8 mouse cellular contexts compared by ENCODE assay signal in the genomic region with DNA sequence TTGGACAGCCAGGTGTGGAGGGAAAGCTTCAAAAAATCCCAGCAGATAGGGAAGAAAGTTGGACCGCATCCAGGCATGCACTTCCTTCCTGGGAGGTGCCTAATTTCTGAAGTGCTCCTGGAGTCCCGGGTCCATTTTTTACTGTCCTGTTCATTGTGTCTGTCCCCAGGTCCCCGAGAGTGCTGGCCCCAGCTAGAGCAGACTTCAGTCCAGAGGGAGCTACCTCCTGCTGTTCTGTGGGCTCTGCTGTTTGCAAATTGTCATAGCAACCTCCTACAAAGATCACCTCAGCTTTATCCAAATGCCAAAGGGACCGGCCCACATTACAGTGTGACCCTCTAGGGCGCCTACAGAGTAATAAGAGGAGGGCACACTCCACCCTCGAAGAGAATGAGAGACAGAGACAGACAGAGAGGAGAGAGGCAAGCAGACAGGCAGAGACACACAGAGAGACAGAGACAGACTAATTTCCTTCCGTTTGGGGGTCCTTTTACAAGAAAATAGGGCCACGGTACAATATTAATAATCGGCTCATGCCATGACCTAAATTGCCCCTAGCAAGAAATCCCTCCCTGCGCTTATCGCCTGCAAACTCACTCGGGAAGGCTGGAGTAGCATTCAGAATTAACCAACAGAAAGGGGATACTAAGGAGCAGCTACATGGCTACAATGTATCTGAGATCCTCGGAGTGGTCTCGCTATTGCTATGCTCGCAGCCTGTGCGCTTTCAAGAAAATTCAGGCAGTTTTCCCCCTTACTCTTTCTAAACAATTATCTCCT. TPM values are rescaled to one million over a fixed set of nuclear protein-coding genes. Genes with fewer than 3 reads are reported as not detected.
A peak's percentile ranks its signal among the peaks of the same experiment; 100 is the strongest.
DNase-seq lines count a peak whose midpoint lies in the region; ATAC-seq lines count a peak whose summit lies in the region.

Gene Dyrk2 (minus strand): TSS at position 9 of the 780 bp plus-strand sequence.

- H3K4me1 ChIP-seq in limb, embryonic 12.5 days (replicated peaks): peaks cover 24% of the 10 kb centered on the region
- H3K4me1 ChIP-seq in midbrain, embryonic 14.5 days (ENCODE audit: control insufficient read depth, insufficient read depth, low read length): peaks cover 26% of the 10 kb centered on the region

- no peak for DNase-seq in urinary bladder, adult 2 months (ENCODE audit: low spot score)
- DNase-seq in urinary bladder, postnatal 4 days (ENCODE audit: low spot score in 2 of 2): no peak
- peak; percentile 72 to 78 for DNase-seq in cerebellum, postnatal 10 days
- DNase-seq in gastrocnemius, postnatal 25 days: no peak
- peak; percentile 60 for DNase-seq in induced T-regulatory cell, adult 2 months (ENCODE audit: low read depth)
- peak; percentile 63 for DNase-seq in midbrain, embryonic 14.5 days
- no peak for DNase-seq in right cerebral cortex, postnatal 14 days

- no peaks in the 10 kb centered on the region for H3K9me3 ChIP-seq in limb, embryonic 12.5 days
- H3K9me3 ChIP-seq in midbrain, embryonic 14.5 days (ENCODE audit: control insufficient read depth, low read length): no peaks in the 10 kb centered on the region

- WGBS in limb, embryonic 12.5 days: 6% methylated on average over 16 of the region's 16 CpGs
- WGBS in midbrain, embryonic 14.5 days: 5% methylated on average over 16 of the region's 16 CpGs

- no peak for ATAC-seq in limb, embryonic 12.5 days (ENCODE audit: insufficient number of reproducible peaks, insufficient read depth, low FRiP score, low TSS enrichment, low read depth)
- no peak; the same call in 1 of the 2 replicates for ATAC-seq in midbrain, embryonic 14.5 days (ENCODE audit: low FRiP score, low TSS enrichment)

- no peaks in the 10 kb centered on the region; the same call in 1 of the 2 replicates for H3K27me3 ChIP-seq in limb, embryonic 12.5 days
- no peaks in the 10 kb centered on the region for H3K27me3 ChIP-seq in midbrain, embryonic 14.5 days (ENCODE audit: control insufficient read depth, insufficient read depth, low read length)

- H3K9ac ChIP-seq in limb, embryonic 12.5 days (replicated peaks): peak within 1 kb of the TSS; percentile 99
- peak within 1 kb of the TSS; percentile 97 for H3K9ac ChIP-seq in midbrain, embryonic 14.5 days (replicated peaks; ENCODE audit: low read length)

- peak within 1 kb of the TSS; percentile 93 for H3K4me2 ChIP-seq in limb, embryonic 12.5 days
- peak within 1 kb of the TSS; percentile 95 for H3K4me2 ChIP-seq in midbrain, embryonic 14.5 days (ENCODE audit: low read length)

- peak within 1 kb of the TSS; percentile 98 for H3K27ac ChIP-seq in limb, embryonic 12.5 days
- peak within 1 kb of the TSS; percentile 97 for H3K27ac ChIP-seq in midbrain, embryonic 14.5 days (replicated peaks; ENCODE audit: low read depth, low read length)

- H3K4me3 ChIP-seq in limb, embryonic 12.5 days (replicated peaks): peak within 1 kb of the TSS; percentile 96
- H3K4me3 ChIP-seq in midbrain, embryonic 14.5 days (replicated peaks; ENCODE audit: low read depth, low read length): peak within 1 kb of the TSS; percentile 95

- no peaks in the 10 kb centered on the region for H3K36me3 ChIP-seq in limb, embryonic 12.5 days
- H3K36me3 ChIP-seq in midbrain, embryonic 14.5 days (ENCODE audit: control insufficient read depth, insufficient read depth, low read length): no peaks in the 10 kb centered on the region

RNA-seq across cellular contexts. Expression of gene Dyrk2, which starts in this region (rescaled TPM):
- 17.8 and 22.1 TPM in 2 replicates for polyA plus RNA-seq in urinary bladder, adult 2 months (2012; rRNA removed)
- total RNA-seq in gastrocnemius, postnatal 25 days (2021): 10 to 100 TPM; 31.8 to 83.3 TPM
- polyA plus RNA-seq in limb, embryonic 12.5 days (2016; fragmentation: Nextera tagmentation; extraction: Ambion mirVana): 10.3 and 10.4 TPM in 2 replicates
- 16.2 and 17.9 TPM in 2 replicates for polyA plus RNA-seq in midbrain, embryonic 14.5 days (2014; fragmentation: Nextera tagmentation; extraction: Ambion mirVana)

Comparison
In these comparisons a context has a peak if more than half of its experiments do, and no peak if none do; other contexts are left out.
1. DNase-seq: peak in cerebellum, postnatal 10 days (2 of 2), induced T-regulatory cell, adult 2 months (single experiment) and midbrain, embryonic 14.5 days (single experiment); none in urinary bladder, adult 2 months (single experiment), urinary bladder, postnatal 4 days (0 of 2), gastrocnemius, postnatal 25 days (single experiment) and right cerebral cortex, postnatal 14 days (single experiment).